Mouse (Mus musculus): ENCODE data around the gene Actl6b. TPM values are rescaled to one million over a fixed set of nuclear protein-coding genes. Genes with fewer than 3 reads are reported as not detected.
A peak's percentile ranks its signal among the peaks of the same experiment; 100 is the strongest.

Gene Actl6b
- total RNA-seq (2021), result 1 to 10 TPM; 8.1 TPM
- long read RNA-seq, experiment 1, partial matches to known transcripts, result 1 of 6 reads
- long read RNA-seq, experiment 1, other reads (novel, unspliced or antisense), result 4 of 6 reads
- long read RNA-seq, experiment 2, transcript Actl6b-205 (14 exons, 1,592 nt), result major isoform, 6 of 14 reads
- long read RNA-seq, experiment 2, partial matches to known transcripts, result 0 of 14 reads
- long read RNA-seq, experiment 2, other reads (novel, unspliced or antisense), result 8 of 14 reads

DNA sequence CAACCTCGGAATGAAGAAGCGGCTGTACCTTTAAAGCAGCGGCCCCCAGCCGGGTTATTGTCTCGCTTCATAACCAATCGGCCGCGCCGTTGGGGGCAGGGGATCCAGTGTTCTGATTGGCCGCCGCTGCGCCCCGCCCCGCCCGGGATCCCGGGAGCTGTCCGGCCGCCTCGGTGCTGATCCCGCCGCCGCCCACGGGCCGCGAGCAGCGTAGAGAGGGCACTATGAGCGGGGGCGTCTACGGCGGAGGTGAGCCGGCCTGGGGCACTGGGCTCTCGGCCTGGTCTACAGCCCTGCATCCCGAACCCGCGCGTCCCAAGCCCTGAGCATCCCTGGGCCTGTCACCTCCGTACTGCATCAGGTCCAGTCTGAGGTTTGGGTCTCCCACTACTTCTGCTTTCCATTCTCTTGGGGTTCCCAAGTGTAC, at the start of gene Actl6b:
TSS of gene Actl6b (plus strand) at position 107 of the 427 bp plus-strand sequence.
- DNase-seq (ENCODE audit: low spot score in 2 of 2), result peak; percentile 60 to 65

DNA sequence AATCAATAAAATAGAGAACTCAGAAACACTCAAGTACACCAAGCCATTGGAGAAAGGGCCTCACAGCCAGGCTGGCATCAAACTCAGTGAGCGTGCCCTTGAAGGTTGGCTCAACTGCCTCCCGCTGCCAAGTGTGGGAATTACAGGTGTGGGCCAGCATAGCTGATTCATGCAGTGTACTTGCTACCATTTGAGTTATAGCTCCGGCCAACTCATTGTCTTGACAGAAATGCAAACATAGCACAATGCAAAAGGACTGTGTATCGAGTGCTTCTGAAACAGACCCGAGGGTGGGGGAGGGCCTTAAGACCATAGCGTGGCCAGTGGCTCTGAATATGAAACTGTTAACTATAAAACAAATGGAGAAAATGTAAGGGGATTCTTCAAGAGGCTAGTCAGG, 49.3 kb upstream of the Actl6b start:
- DNase-seq (ENCODE audit: low spot score in 2 of 2), result no peak

DNA sequence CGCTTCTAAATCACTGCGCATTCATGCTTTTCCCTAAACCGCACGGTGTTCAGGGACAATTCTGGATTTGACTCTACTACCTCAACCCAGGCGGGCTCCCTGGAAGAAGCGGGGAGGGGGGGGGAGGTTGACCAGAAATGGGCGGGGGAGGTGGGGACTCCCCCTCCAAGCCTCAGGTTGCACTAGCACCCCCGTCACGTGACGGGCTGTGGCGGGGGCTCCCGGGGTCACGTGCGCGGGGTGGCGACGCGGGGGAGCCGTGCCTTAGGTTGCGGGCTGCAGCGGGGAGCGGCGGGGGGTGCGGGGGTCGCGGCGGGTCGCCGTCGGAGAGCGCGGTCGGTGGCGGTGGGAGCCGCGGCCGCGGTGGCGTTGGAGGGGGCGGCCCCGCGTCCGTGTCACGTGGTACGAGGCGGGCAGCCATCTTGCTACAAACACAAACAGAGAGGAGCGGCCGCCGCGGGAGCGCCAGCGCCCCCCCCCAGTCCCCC, 43.3 kb upstream of the Actl6b start:
- DNase-seq (ENCODE audit: low spot score in 2 of 2), result peak; percentile 59 to 73

DNA sequence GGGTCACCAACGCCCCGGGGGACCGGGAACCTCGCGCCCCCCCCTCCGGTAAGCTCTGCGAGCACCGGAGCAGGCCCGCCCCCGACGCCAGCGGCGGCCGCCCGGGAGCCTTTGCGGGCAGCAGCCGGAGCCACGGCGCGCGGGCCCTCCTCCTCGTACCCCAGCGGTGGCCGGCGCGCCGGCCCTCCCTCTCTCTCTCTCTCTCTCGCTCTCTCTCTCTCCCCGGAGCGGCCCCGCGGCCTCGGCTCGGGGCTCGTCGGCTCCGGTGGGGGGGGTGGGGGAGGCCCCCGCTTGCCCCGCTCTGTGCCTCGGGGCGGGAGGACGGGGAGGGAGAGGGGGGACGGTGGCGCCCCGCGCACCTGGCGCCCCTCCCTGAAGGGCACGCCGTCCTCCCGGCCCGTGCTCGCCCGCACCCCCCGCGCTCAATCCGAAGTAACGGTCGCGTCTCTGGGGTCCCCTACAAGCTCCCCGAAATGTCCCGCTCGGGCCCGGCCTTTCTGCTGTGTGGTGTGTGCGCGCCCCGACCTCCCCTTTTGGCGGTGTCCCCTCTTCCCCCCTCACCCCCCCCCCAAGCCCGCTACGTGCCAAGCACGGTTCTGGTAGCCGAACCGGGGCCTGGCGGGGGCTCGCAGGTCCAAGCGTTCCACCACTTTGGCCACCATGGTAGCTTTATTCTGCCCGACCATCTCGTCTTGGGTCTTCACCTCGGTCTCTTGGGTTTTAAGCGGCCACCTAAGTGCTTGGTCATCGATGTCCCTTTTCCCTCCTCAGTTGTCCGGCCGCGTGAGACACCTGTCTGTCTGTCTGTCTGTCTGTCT, 42.5 kb upstream of the Actl6b start:
- no peak for DNase-seq (ENCODE audit: low spot score in 2 of 2)

DNA sequence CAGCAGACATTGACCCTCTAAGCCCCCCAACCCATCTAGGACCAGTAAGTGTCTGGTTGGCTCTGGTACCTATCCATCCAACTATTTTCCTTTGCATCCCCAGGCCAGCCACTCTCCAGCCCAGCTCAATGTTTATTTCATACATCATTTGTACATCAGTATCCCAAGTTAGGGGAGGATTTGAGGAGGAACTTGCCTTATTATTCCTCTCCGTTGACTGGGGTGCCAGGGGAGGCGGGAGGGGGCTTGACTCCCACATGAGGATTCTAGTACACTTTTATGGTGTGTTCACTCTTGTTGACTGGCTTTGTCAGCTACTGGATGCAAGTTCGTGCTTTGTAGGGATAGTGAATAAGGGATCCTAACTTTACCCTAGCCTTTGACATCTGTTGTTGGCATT, 41.6 kb upstream of the Actl6b start:
- DNase-seq (ENCODE audit: low spot score in 2 of 2), result no peak

DNA sequence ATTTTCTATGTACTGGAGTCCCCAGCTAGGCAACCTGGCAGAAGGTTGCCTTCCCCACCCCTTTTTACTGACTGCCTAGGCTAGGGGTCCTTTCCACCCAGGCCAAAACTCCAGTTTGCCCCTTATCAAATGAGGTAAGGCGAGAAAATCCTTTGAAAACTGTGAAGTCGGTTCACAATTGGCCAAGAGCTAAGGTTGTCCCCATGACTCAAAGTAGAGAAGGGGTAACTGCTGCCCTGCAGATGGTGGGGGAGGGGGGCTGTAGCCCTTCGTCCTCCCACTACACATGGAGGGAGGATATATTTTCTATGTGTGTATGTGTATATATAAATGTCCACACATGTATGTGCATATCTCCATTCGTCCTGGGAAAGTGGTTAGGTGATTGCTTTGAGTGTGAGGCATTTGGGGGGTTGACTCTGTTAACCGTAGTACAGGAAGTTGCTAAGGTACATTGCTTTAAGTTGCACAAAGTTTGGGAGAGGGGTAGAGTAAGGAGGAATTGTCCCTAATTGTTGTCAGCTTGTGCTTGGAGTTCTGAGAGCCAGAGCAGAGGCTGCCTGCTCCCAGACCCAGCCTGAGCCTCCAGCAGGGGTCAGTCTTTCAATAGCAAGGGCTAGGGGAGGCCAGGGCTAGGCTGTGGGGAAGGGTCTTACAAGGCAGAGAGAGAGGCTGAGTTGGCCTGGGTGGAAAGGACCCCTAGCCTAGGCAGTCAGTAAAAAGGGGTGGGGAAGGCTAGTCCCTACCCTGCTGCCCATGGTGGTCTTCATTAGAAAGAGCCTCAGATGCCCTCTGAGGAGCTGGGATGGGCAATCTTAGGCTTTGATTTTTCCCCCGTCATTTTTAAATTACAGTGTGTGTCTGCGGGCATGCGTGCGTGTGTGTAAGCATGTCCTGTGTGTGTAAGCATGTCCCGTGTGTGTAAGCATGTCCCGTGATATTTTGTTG, 40.2 kb upstream of the Actl6b start:
- no peak for DNase-seq (ENCODE audit: low spot score in 2 of 2)

DNA sequence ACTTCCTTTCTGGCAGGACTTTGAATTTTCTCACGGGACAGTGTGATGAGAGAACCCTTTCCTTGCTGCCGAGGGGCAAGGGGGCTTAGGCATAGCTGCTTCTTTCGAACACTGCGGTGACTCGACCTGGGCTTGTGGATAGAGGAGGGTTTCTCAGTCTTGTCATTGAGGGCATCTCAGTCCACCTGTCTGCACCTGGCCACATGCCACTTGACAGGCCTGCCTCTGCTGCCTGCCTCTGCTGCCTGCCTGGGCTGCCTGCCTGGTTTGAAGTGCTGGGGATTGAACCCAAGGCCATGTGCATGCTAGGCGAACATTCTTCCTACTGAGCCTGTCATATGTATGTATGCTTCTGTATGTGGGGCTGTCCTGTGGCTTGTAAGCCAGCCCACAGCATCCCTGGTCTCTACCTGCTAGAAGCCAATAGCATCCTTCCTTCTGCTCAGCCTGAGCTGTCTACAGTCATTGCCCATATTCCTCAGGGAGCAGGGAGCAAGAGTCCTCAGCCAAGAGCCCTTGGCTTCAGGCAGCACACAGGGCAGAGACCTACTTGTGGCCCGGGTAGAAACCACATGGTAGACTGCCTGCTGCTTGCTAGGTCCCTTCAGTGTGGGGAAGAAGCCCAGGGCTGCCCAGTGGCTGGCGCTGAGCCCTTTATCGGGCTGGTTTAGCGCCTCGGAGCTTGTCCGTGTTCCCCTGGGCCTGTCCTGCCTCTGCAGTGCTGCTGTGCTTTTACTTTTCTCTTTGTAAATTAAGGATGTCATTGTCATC, 39.2 kb upstream of the Actl6b start:
- DNase-seq (ENCODE audit: low spot score in 2 of 2), result no peak

DNA sequence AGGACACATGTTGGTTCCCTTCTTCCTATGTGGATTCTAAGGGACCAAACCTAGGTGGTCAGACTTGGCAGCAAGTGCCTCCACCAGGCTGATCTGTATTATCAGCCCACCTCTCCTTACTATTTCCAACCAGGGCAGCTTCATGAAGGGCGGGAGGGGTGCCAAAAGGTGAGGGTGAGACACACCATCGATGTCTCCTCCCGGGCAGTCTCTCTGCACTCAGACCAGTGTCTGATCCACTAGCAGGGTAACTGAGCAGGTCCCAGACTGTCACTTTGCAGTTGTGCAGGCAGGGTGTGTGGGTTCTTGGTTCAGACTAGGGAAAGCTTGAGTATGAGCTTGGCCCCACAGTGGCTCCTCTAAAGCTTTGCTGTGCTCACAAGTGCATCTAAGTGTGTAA, 38.5 kb upstream of the Actl6b start:
- DNase-seq (ENCODE audit: low spot score in 2 of 2), result no peak

DNA sequence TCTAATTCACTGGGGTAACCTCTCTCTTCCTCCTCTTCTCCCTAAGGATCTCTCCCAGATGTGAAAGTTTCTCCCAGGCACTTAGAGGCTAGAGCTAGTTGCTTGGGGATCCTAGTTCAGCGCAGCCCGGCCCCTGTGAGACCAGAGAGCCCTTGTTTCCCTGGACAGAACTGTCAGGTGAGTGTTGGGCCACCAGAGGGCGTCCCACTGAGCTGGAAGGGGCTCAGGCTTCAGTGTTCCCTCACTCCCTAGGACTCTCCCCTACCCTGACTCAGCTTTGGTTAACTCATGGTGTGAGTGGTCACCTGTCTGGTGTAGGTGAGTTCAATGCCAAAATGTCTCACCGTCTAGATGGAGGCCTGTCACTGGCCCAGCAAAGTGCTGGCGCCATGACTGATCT, 34.9 kb upstream of the Actl6b start, which contains the start of gene Gigyf1:
TSS of gene Gigyf1 (plus strand) at position 113 of the 400 bp plus-strand sequence.
- DNase-seq (ENCODE audit: low spot score in 2 of 2), result no peak

DNA sequence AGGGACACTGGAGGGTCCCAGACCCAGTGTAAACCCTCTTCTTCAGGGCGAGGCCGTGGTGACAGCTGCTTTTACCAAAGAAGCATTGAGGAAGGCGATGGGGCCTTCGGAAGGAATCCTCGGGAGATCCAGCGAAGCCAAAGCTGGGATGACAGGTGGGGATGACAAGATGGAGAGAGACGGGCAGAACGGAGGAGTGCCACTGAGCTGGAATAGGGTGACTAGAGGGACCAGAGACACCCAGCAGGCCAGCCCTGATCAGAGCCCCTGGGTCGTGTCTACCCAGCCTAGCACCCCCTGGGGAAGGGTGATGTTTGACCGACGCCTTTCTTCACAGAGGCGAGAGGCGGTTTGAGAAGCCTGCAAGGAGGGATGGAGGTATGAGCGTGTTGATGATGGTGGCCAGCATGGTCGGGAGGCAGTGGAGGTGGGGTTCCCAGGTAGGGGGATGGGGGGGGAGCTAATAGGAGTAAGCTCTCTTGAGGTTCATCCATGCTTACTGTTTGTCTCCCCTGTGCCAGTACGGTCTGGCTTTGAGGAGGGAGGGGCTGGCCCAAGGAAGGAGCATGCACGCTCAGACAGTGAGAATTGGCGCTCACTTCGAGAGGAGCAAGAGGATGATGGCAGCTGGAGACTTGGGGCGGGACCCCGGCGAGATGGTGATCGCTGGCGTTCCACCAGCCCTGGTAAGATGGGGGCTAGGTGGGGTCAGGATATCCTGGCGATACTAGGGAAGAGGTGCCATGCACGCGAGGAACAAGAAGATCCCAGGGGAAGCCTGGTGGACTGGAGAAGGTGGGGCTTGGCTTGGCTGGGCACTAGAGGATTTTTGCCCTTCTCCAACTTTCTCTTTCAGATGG, 33.4 kb upstream of the Actl6b start:
- DNase-seq (ENCODE audit: low spot score in 2 of 2), result no peak

DNA sequence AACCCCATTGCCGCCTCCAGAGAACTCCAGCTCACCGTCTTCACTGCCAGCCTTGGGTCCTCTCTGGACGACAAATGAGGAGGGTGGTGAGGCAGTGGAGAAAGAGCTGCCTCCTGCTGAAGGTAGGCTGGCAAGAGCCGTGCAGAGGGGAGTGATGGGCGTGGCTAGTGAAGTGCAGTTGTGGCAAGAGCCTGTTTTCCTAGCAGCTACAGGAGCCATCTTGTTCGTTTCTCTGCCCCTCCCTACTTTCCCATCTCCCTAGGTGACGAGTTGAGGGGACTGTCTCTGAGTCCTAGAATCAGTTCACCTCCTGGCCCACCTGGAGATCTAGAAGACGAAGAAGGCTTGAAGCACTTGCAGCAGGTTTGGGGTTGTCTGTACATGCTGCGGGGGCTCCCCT, 31.5 kb upstream of the Actl6b start:
- no peak for DNase-seq (ENCODE audit: low spot score in 2 of 2)

DNA sequence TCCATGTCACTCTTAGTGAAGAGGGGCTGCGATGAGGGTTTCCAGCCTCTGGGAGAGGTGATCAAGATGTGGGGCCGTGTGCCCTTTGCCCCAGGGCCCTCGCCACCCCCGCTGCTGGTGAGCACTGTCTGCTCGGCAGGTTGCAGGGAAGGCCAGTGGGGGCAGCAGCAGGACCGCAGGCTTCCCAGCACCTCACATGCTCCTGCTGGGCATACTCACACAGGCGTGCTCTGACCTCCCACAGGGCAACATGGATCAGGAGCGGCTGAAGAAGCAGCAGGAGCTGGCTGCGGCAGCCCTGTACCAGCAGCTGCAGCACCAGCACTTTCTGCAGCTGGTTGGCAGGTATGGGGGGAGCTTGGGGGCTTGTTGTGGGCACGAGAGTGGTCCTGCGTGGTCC, 30.6 kb upstream of the Actl6b start:
- DNase-seq (ENCODE audit: low spot score in 2 of 2), result no peak

DNA sequence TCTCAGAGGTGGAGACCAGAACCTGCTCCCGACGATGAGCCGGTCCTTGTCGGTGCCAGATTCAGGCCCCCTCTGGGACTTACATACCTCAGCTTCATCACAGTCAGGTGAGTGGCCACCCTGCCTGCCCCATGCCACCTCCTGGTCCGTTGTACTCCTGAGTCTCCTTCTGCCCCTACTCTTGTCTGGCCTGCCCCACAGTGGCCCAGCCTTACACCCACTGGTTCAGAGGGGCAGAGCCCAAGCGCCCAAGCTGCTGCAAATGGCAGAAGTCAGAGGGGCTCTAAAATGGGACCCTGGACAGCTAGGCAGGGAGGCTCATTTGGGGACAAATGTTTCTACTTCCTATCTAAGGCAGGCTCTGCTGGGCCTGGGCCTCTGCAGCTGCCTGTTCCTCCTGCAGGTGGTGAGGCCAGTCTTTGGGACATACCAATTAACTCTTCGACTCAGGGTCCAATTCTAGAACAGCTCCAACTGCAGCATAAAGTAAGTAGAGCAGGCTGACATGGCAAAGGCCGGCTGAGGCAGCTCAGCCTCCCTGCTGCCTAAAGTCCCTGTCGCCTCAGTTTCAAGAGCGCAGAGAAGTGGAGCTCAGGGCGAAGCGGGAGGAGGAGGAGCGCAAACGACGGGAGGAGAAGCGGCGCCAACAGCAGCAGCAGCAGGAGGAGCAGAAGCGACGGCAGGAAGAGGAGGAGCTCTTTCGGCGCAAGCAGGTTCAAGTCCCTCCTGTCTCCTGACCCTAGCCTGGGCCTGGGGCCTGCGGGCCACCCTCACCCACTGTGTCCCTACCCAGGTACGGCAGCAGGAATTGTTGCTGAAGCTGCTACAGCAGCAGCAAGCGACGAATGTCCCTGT, 29.7 kb upstream of the Actl6b start:
- DNase-seq (ENCODE audit: low spot score in 2 of 2), result no peak

DNA sequence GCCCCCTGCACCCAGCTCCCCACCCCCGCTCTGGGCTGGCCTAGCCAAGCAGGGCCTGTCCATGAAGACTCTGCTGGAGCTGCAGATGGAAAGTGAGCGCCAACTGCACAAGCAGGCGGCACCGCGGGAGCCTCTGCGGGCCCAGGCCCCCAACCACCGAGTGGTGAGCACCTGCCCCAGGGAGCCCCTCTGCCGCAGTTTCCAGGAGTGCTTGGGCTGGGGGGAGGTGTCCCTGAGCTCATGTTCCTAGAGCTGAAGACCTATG, 29.1 kb upstream of the Actl6b start:
- DNase-seq (ENCODE audit: low spot score in 2 of 2), result no peak

DNA sequence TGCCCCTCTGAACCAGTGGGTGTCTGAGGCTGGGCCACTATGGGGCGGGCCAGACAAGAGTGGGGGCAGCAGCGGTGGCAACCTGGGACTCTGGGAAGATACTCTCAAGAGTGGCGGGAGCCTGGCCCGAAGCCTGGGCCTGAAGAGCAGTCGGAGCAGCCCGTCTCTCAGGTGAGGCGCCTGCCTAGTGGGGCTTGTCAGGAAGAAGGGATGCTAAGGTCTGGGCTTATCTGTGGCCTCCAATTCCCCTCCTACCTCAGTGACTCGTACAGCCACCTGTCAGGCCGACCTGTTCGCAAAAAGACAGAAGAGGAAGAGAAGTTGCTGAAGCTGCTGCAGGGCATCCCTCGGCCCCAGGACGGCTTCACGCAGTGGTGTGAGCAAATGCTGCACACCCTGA, 28.6 kb upstream of the Actl6b start:
- no peak for DNase-seq (ENCODE audit: low spot score in 2 of 2)

DNA sequence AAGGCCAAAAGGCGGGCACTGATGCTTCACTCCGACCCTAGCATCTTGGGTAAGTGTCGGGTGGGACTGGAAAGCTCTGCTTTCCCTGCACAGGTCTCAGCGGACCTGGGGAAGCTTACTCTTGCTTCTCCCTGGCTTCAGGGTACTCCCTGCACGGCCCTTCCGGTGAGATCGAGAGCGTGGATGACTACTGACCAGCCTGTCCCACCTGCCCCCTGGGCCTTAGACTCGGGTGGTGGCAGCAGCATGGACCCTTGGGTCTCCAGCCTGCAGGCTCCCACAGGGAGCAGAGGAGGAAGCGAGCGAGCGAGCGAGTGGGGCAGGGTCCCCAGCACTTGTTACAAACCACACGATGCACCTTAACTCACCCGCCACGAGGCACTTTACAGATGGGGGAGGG, 27.8 kb upstream of the Actl6b start:
- DNase-seq (ENCODE audit: low spot score in 2 of 2), result no peak

DNA sequence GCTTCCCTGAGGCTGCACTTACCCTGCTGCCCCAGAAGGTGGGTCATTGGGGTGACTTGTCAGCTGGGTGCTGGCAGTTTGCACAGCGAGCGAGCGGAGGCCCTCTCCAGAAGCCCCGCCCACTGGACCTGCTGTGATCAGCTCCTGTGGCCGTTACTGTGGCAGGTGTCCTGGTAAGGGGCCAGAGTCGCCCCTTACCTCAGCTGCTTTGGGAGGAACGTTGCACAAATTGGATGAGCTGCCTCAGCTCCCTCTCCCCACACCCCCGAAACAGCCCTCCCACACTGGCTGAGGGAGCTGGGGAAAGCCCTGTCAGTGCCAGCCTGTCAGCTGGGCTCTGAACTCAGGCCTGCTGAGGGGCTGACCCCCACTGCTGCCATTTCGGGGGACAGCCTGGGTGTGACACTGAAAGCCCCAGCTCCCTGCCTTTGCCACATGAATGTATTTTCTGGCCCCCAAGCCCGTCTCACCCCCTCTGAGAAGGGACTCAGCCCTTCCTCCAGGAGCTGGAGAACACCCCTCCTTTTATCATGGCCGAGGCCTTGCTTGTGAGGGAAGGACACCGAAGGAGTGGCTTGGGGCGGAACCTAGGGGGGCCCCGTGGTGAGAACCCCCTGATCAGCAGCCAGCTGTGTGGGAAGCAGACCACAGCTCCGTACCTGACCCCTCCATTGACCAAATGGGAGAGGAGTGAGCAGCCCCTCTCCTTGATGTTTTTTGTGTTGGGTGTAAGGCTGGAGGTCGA, 27.0 kb upstream of the Actl6b start:
- no peak for DNase-seq (ENCODE audit: low spot score in 2 of 2)

DNA sequence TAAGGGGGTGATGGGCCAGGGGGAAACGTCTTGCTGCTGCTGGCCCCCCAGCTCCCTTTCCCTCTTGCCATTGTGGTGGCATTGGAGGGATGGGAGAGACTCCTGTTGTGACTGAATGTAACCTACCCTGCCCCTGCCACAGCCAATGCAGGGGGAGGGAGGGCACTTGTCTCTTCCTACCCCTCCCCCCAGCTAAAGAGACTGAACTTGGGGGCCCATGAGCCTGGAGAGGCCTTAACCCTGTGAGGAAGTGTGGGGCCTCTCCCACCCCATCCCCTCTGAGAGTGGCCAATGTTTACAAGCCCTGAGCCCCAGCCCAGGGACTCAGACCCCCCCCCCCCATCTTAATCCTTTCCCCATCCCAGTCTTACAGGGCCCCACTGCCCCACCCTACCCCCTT, 25.9 kb upstream of the Actl6b start:
- DNase-seq (ENCODE audit: low spot score in 2 of 2), result no peak
